In genomic region chr7:39449260-39450021, GRCm38 (mm10) we compare ENCODE assay signal across 8 mouse cellular contexts. TPM values are rescaled to one million over a fixed set of nuclear protein-coding genes. Genes with fewer than 3 reads are reported as not detected.
DNase-seq lines count a peak whose midpoint lies in the region; ATAC-seq and TF ChIP-seq lines count a peak whose summit lies in the region.

No protein-coding gene starts in this region.

- peak overlapping the region; percentile 94 for H3K4me3 ChIP-seq in E14TG2a.4 (replicated peaks; ENCODE audit: low read length)
- peak overlapping the region; percentile 87 for H3K4me3 ChIP-seq in heart, embryonic 13.5 days
- H3K4me3 ChIP-seq in kidney, postnatal 0 days (replicated peaks; ENCODE audit: low read depth, low read length), result peak overlapping the region; percentile 74
- H3K4me3 ChIP-seq in liver, adult 2 months (ENCODE audit: insufficient read depth, low read depth, low read length), result peak overlapping the region; percentile 78

- 3% methylated on average over 36 of the region's 36 CpGs for WGBS in heart, embryonic 13.5 days
- 1% methylated on average over 36 of the region's 36 CpGs for WGBS in kidney, postnatal 0 days
- under 1% methylated on average over 36 of the region's 36 CpGs for WGBS in liver, adult 2 months

- H3K27ac ChIP-seq in heart, embryonic 13.5 days (replicated peaks), result no peak overlapping the region
- H3K27ac ChIP-seq in kidney, postnatal 0 days, result no peak overlapping the region; the same call in 1 of the 2 replicates
- peak overlapping the region; percentile 67 for H3K27ac ChIP-seq in liver, adult 2 months (replicated peaks; ENCODE audit: insufficient read depth, low read depth, low read length)

- H3K27me3 ChIP-seq in E14TG2a.4 (ENCODE audit: insufficient read depth, low read length), result peaks cover 13% of the 10 kb centered on the region
- peaks cover 21% of the 10 kb centered on the region for H3K27me3 ChIP-seq in heart, embryonic 13.5 days (replicated peaks)
- H3K27me3 ChIP-seq in kidney, postnatal 0 days (ENCODE audit: insufficient read depth, low read length), result no peaks in the 10 kb centered on the region; the same call in 1 of the 2 replicates
- no peaks in the 10 kb centered on the region for H3K27me3 ChIP-seq in liver, adult 2 months (ENCODE audit: control insufficient read depth, insufficient read depth, low read length)

- H3K36me3 ChIP-seq in E14TG2a.4 (ENCODE audit: insufficient read depth, low read length), result no peaks in the 10 kb centered on the region
- H3K36me3 ChIP-seq in heart, embryonic 13.5 days, result no peaks in the 10 kb centered on the region
- H3K36me3 ChIP-seq in kidney, postnatal 0 days (ENCODE audit: insufficient read depth, low read length), result no peaks in the 10 kb centered on the region
- H3K36me3 ChIP-seq in liver, adult 2 months (ENCODE audit: control insufficient read depth, insufficient read depth, low read length), result no peaks in the 10 kb centered on the region

- DNase-seq in c-Kit-positive CD71-negative TER-119-negative erythroid progenitor cells, embryonic 14.5 days (ENCODE audit: low read depth), result peak; percentile 80
- peak; percentile 84 for DNase-seq in fibroblast of lung, adult 2 months (ENCODE audit: low read depth)
- DNase-seq in kidney, postnatal 0 days (ENCODE audit: low spot score), result peak; percentile 99
- peak; percentile 98 for DNase-seq in liver, adult 2 months (ENCODE audit: extremely low read depth, low read depth, low spot score)
- peak; percentile 54 to 68 for DNase-seq in spleen, postnatal 4 days (ENCODE audit: low spot score in 2 of 2)

- no peak for TF ChIP-seq POLR2A in liver, adult 2 months (IDR thresholded peaks at IDR 0.05; ENCODE audit: extremely low read depth, insufficient read depth, low read length)

- H3K79me2 ChIP-seq in liver, adult 2 months (ENCODE audit: control insufficient read depth, insufficient read depth, low read length), result peaks cover 23% of the 10 kb centered on the region; the same call in 1 of the 2 replicates

- peaks cover 38% of the 10 kb centered on the region for H3K4me1 ChIP-seq in E14TG2a.4 (replicated peaks; ENCODE audit: low read depth, low read length)
- peaks cover 11% of the 10 kb centered on the region for H3K4me1 ChIP-seq in heart, embryonic 13.5 days
- no peaks in the 10 kb centered on the region for H3K4me1 ChIP-seq in kidney, postnatal 0 days (replicated peaks; ENCODE audit: insufficient read depth, low read length)
- 0 out of 2 replicates have a peak, but pooled peaks cover 3% of the 10 kb centered on the region for H3K4me1 ChIP-seq in liver, adult 2 months (ENCODE audit: control insufficient read depth, insufficient read depth, low read length)

- peak; percentile 92 for ATAC-seq in heart, embryonic 13.5 days (ENCODE audit: extremely low read depth, insufficient number of reproducible peaks, low FRiP score, low TSS enrichment)
- peak; percentile 100 for ATAC-seq in kidney, postnatal 0 days (replicated peaks; ENCODE audit: low FRiP score, low read depth)
- ATAC-seq in monocyte, adult 5-6 weeks (replicated peaks; ENCODE audit: insufficient number of reproducible peaks, low FRiP score, low TSS enrichment, poor library complexity, severe bottlenecking), result peak; percentile 88

- TF ChIP-seq CTCF in E14TG2a.4 (conservative IDR thresholded peaks at IDR 0.05; ENCODE audit: low read length), result no peak
- no peak for TF ChIP-seq CTCF in kidney, postnatal 0 days (IDR thresholded peaks at IDR 0.05; ENCODE audit: low read depth)
- TF ChIP-seq CTCF in liver, adult 2 months (IDR thresholded peaks at IDR 0.05; ENCODE audit: low read depth, low read length), result no peak

- peak overlapping the region; percentile 84 for H3K4me2 ChIP-seq in heart, embryonic 13.5 days
- peak overlapping the region; percentile 60 for H3K4me2 ChIP-seq in kidney, postnatal 0 days (ENCODE audit: low read length)

- H3K9ac ChIP-seq in heart, embryonic 13.5 days, result peak overlapping the region; percentile 91
- peak overlapping the region; percentile 70 for H3K9ac ChIP-seq in kidney, postnatal 0 days (ENCODE audit: low read depth, low read length)
- H3K9ac ChIP-seq in liver, adult 2 months (ENCODE audit: low read depth, low read length), result peak overlapping the region; percentile 79

- peaks cover 7% of the 10 kb centered on the region; the same call in 1 of the 2 replicates for H3K9me3 ChIP-seq in E14TG2a.4 (ENCODE audit: low read length)
- H3K9me3 ChIP-seq in heart, embryonic 13.5 days, result no peaks in the 10 kb centered on the region
- H3K9me3 ChIP-seq in kidney, postnatal 0 days (replicated peaks; ENCODE audit: low read length), result no peaks in the 10 kb centered on the region

RNA-seq across cellular contexts. Expression of gene Gm5114, which starts 36.5 kb away (rescaled TPM):
- not detected in 2 replicates for polyA plus RNA-seq in heart, embryonic 13.5 days (2015; fragmentation: Nextera tagmentation; extraction: Ambion mirVana)
- not detected in 2 replicates for polyA plus RNA-seq in kidney, postnatal 0 days (2015; fragmentation: Nextera tagmentation; extraction: Ambion mirVana)
- total RNA-seq in liver, adult 2 months (2014; rRNA removed), result not detected in 2 replicates
- polyA plus RNA-seq in liver, adult 2 months (2012; rRNA removed), result not detected in 2 replicates
- total RNA-seq in monocyte, adult 5-6 weeks (2017), result not detected in 3 replicates
